Mouse (Mus musculus) gastrocnemius, adult 2 months (tissue): ENCODE results near the gene 6030458C11Rik. TPM values are rescaled to one million over a fixed set of nuclear protein-coding genes. Genes with fewer than 3 reads are reported as not detected.

Experiments used
- DNase-seq: peaks from one replicate; pipeline ENCODE4 v3.0.0; 2022
- H3K27ac ChIP-seq: fragments of 200-600 bp; 2 replicates; pipeline ENCODE4 v1.8.1; 2022; ENCODE audit warnings: mild to moderate bottlenecking
- H3K4me3 ChIP-seq: fragments of 200-600 bp; 2 replicates; pipeline ENCODE4 v1.8.1; 2022; ENCODE audit warnings: mild to moderate bottlenecking, moderate library complexity
- CTCF ChIP-seq: fragments of 200-600 bp; IDR thresholded peaks from 2 replicates; pipeline ENCODE4 v1.8.1; 2022; ENCODE audit warnings: antibody characterized with exemption, mild to moderate bottlenecking, moderate library complexity
- intact Hi-C: fragments of 180-260 bp; cut with DNase I; formaldehyde crosslinking; loops from one replicate; pipeline ENCODE4 v1.15.1; 2025
- long read RNA-seq, 2 experiments: library from polyadenylated mRNA; stranded (forward); transcript quantifications; one replicate each; pipeline ENCODE4 v2.0.0; 2021
- total RNA-seq, 2 experiments: library from RNA; stranded (reverse); gene quantifications; 2 replicates each; pipeline ENCODE4 v1.2.3; 2021

6030458C11Rik gene
- total RNA-seq = 10 to 100 TPM; 21.5 to 22.7 TPM
- long read RNA-seq, experiment 1, transcript 6030458C11Rik-201 (9 exons, 3,966 nt) = major isoform, 63 of 77 reads
- long read RNA-seq, experiment 1, partial matches to known transcripts = 4 of 77 reads
- long read RNA-seq, experiment 1, other reads (novel, unspliced or antisense) = 8 of 77 reads
- long read RNA-seq, experiment 2, transcript 6030458C11Rik-201 (9 exons, 3,966 nt) = major isoform, 48 of 65 reads
- long read RNA-seq, experiment 2, partial matches to known transcripts = 2 of 65 reads
- long read RNA-seq, experiment 2, other reads (novel, unspliced or antisense) = 14 of 65 reads

DNA sequence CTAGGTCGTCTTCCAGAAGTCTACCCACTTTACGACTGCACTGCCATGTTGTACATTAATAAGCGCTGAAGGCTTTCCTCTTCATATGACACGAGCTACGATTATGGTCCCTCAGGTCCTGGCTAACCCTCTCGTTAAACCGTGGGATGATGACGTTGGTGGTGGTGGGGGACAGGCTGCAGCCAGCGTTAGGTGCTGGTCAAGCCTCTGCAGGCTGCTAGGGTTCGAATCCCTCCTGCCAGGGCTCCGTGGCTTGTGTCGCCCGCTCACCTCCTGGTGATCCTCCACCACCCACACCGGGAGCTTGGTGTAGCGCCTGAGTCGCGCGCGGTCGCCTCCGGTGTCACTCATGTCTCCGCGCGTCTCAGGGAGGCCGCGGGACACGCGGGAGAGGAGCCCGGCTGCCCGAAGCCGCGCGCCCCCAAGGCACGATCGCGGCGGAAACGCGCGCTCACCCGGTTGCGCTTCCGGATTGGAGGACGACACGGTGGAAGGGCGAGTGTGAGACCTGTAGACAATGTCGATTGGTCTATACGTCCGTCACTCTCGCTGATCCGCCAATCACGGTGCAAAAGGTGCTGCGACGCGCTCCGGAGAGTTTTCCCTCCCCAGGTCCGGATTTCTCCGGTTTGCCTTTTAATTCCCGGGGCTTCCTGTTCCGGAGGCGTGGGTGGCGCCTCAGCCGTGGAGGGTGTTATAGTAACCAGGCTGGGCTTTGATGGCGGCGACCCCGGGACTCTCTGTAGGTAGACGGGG lies at the start of gene 6030458C11Rik, which contains the start of gene Drosha:
Gene 6030458C11Rik, minus strand, starts transcription at position 453 of the 756 bp plus-strand sequence.
Gene Drosha, plus strand, starts transcription at position 619 of the 756 bp plus-strand sequence.
- Histone ChIP-seq H3K27ac (peak within 1 kb of the TSS; percentile 96), H3K4me3 (peak within 1 kb of the TSS; percentile 99)
- TF ChIP-seq CTCF = no peak
- intact Hi-C loops = no loop called here
- peak; percentile 99 for DNase-seq

- no peak for DNase-seq
- no peak overlapping the region for H3K4me3 ChIP-seq
- H3K27ac ChIP-seq = no peak overlapping the region
- intact Hi-C loops = no loop called here
- TF ChIP-seq CTCF = no peak
Observed at GRCm38 (mm10) chr15:12867269-12867668, 42.8 kb upstream of the 6030458C11Rik start.

DNA sequence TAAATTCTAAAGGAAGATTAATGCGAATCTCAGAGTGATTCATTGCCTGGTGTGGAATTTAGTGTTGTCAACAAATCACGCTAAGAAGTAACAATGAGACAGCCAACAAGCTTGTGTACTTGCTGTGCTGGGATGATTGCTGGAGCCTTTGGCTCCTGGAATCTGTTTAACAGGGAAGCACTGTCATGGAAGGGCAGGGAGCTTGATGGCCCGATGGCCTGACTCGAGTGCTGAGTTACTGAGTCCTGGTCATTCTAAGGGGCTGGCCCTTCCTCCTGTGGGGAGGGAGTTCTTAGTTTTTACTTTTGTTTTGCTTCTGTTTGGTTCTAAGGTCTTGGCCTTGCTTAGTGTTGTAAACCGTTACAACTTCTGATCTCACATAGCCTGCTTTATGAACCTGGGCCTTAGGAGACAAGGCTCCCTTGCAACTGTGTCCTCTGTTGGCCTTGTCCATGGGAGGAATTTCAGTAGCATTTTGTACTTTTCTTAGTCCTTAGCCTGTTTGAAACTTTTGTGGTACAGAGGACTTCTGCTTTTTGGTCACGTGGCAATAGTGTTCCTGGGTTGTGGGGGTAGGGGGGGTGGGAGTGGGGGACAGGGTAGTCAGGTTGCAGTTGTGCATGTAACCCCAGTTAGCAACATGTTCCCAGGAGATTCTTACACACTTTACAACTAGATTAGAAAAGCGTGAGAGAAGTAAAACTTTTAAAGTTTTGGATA lies 41.3 kb upstream of the 6030458C11Rik start:
- TF ChIP-seq CTCF = no peak
- intact Hi-C loops = no loop called here
- H3K4me3 ChIP-seq = no peak overlapping the region
- no peak for DNase-seq
- H3K27ac ChIP-seq = no peak overlapping the region

DNA sequence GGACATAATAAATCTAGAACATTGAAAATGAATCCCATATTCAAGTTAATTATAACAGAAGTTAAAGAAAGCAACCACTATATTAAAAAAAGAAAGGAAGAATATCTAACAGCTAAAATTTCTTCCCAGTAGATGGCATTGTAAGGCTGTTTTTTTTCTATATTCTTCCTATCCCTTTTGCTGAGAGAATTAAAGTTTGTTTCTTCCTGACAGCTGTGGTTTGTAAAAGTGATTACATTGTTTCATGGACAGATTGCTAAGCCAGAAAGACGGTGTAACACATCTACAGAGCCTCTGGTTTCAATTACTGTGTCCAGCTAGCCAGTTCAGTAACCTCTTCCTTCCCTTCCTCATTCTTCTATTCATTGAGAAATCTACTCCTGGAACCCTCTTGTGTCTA lies 39.2 kb upstream of the 6030458C11Rik start:
- H3K4me3 ChIP-seq = no peak overlapping the region
- DNase-seq = no peak
- TF ChIP-seq CTCF = no peak
- no peak overlapping the region for H3K27ac ChIP-seq
- intact Hi-C loops = no loop called here

GRCm38 (mm10) chr15:12862061-12862460 lies 37.6 kb upstream of the 6030458C11Rik start:
- intact Hi-C loops = no loop called here
- no peak overlapping the region for H3K4me3 ChIP-seq
- no peak overlapping the region for H3K27ac ChIP-seq
- DNase-seq = no peak
- TF ChIP-seq CTCF = no peak

- intact Hi-C loops = no loop called here
- no peak for TF ChIP-seq CTCF
- Histone ChIP-seq H3K4me3 (no peak overlapping the region), H3K27ac (no peak overlapping the region)
- DNase-seq = no peak
Observed at GRCm38 (mm10) chr15:12858645-12859044, 34.2 kb upstream of the 6030458C11Rik start.

GRCm38 (mm10) chr15:12857840-12858516 lies 33.5 kb upstream of the 6030458C11Rik start:
- DNase-seq = no peak
- Histone ChIP-seq H3K27ac (no peak overlapping the region), H3K4me3 (no peak overlapping the region)
- TF ChIP-seq CTCF = no peak
- intact Hi-C loops = no loop called here

DNA sequence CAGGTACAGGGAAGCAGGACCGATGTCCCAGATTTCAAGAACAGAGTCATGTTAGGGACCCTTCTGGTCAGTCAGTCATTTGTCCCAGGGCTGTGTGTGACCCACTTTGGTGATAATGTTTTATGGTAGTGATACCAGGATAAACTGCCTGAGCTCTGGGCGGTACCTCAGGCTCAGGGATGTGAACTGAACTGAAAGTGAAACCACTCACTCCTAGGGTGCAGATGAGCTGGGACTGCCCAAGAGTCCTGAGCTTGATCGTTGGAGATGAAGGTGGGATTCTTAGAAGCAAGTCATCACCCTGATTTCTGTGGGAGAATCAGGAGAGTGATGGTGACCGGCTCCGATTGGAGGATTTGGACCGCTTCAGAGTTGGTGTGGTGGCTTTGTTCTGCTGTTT lies 32.3 kb upstream of the 6030458C11Rik start:
- intact Hi-C loops = no loop called here
- DNase-seq = no peak
- no peak for TF ChIP-seq CTCF
- H3K4me3 ChIP-seq = no peak overlapping the region
- no peak overlapping the region for H3K27ac ChIP-seq

GRCm38 (mm10) chr15:12853471-12853870 lies 29.0 kb upstream of the 6030458C11Rik start:
- intact Hi-C loops = no loop called here
- Histone ChIP-seq H3K4me3 (no peak overlapping the region), H3K27ac (no peak overlapping the region)
- TF ChIP-seq CTCF = no peak
- no peak for DNase-seq

- 0 out of 2 replicates have a peak, but pooled peaks have one; percentile 9 for TF ChIP-seq CTCF
- Histone ChIP-seq H3K27ac (no peak overlapping the region), H3K4me3 (no peak overlapping the region)
- DNase-seq = no peak
- intact Hi-C loops = no loop called here
Observed at GRCm38 (mm10) chr15:12849373-12849772, 24.9 kb upstream of the 6030458C11Rik start.

- DNase-seq = peak; percentile 32
- TF ChIP-seq CTCF = no peak
- H3K4me3 ChIP-seq = no peak overlapping the region
- intact Hi-C loops = no loop called here
- peak overlapping the region; percentile 53; the same call in 1 of the 2 replicates for H3K27ac ChIP-seq
Observed at GRCm38 (mm10) chr15:12848196-12848975, 23.9 kb upstream of the 6030458C11Rik start.
